Mouse (Mus musculus) limb, embryonic 13.5 days (tissue): Measurements from ENCODE around the gene Smagp. TPM values are rescaled to one million over a fixed set of nuclear protein-coding genes. Genes with fewer than 3 reads are reported as not detected.

Experiments
- ATAC-seq: fragments of 200-750 bp; cut with Nextera tagmentation; 2 replicates; pipeline ENCODE4 v1.8.0; 2017; ENCODE audit warnings: low read depth, moderate number of reproducible peaks, moderate TSS enrichment; ENCODE audit not compliant: low FRiP score
- H3K27ac ChIP-seq: fragments of 300-500 bp; sonication (generic); 2 replicates; pipeline ENCODE4 v1.5.1; 2015; ENCODE audit warnings: inconsistent platforms, mild to moderate bottlenecking, moderate library complexity
- H3K27me3 ChIP-seq: fragments of 300-500 bp; sonication (generic); 2 replicates; pipeline ENCODE4 v1.6.1; 2015; ENCODE audit warnings: mild to moderate bottlenecking, inconsistent platforms
- H3K36me3 ChIP-seq: fragments of 300-500 bp; sonication (generic); 2 replicates; pipeline ENCODE4 v1.6.1; 2015; ENCODE audit warnings: inconsistent platforms, mild to moderate bottlenecking, moderate library complexity
- H3K4me1 ChIP-seq: fragments of 300-500 bp; sonication (generic); 2 replicates; pipeline ENCODE4 v1.6.1; 2015; ENCODE audit warnings: inconsistent platforms
- H3K4me2 ChIP-seq: fragments of 300-500 bp; sonication (generic); replicated peaks from 2 replicates; pipeline ENCODE4 v1.6.1; 2015; ENCODE audit warnings: inconsistent platforms, mild to moderate bottlenecking, moderate library complexity
- H3K4me3 ChIP-seq: fragments of 300-500 bp; sonication (generic); 2 replicates; pipeline ENCODE4 v1.5.1; 2015; ENCODE audit warnings: moderate library complexity, mild to moderate bottlenecking, inconsistent platforms
- H3K9ac ChIP-seq: fragments of 300-500 bp; sonication (generic); 2 replicates; pipeline ENCODE4 v1.6.1; 2015; ENCODE audit warnings: mild to moderate bottlenecking, inconsistent platforms
- H3K9me3 ChIP-seq: fragments of 300-500 bp; sonication (generic); 2 replicates; pipeline ENCODE4 v1.6.1; 2016; ENCODE audit warnings: inconsistent platforms
- WGBS: fragments of 180-500 bp; shearing (Covaris S2); methylation state at CpG from one replicate; pipeline ENCODE4 v1.1.7; 2015; 5-methylcytosine and 5-hydroxymethylcytosine counted together
- polyA plus RNA-seq: library from polyadenylated mRNA; unstranded; fragments of >200 nt; fragmentation: Nextera tagmentation; extraction: Ambion mirVana; gene quantifications from 2 replicates; pipeline ENCODE4 v1.2.1, GENCODE M21; 2015

The Smagp gene
- polyA plus RNA-seq, 1 experiment from 2014 or later, result 8.5 TPM

DNA sequence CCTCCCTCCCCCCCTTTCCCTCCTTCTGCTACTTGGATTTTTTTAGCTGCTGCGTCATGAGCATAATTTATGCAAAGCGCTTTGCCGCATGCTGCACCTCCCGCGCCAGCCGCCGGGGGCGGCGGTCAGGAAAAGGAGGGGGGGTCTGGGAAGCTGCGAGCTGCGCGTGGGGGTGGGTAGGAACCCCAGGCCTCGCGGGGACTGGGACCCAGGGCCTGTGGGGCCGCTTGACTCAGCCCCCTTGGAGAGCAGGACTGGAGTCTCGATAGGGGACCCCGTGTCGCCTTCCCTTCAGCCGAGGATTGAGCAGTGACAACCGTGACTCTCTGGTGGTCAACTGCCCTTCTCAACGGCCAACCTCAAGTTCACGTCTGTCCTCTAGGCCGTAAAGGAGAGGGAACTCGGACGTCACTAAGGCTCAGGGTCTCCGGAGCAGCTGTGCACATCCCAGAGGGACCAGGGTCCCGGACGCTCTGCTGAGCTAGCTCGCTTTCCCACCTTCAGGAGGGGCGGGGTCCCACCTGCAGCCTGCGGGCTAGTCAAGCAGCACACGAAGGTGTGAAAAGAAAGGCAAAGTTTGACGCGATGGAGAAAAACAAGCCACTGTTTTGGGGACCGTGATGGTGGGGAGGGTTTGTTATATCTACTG lies 36.6 kb downstream of the Smagp start:
- Histone ChIP-seq H3K27me3 (peaks cover 56% of the 10 kb centered on the region), H3K9me3 (no peaks in the 10 kb centered on the region), H3K4me2 (peak overlapping the region; percentile 94), H3K27ac (no peak overlapping the region), H3K4me1 (peaks cover 23% of the 10 kb centered on the region), H3K9ac (peak overlapping the region; percentile 82), H3K4me3 (peak overlapping the region; percentile 78), H3K36me3 (no peaks in the 10 kb centered on the region)
- ATAC-seq, result peak; percentile 57
- 1% methylated on average over 31 of the region's 35 CpGs for WGBS

- Histone ChIP-seq H3K9ac (peak within 1 kb of the TSS; percentile 82), H3K36me3 (no peaks in the 10 kb centered on the region), H3K27ac (no peak within 1 kb of the TSS), H3K4me1 (peaks cover 19% of the 10 kb centered on the region), H3K9me3 (no peaks in the 10 kb centered on the region), H3K4me3 (peak within 1 kb of the TSS; percentile 78), H3K27me3 (peaks cover 49% of the 10 kb centered on the region), H3K4me2 (peak within 1 kb of the TSS; percentile 94)
- peak; percentile 68 for ATAC-seq
- WGBS, result 1% methylated on average over 71 of the region's 76 CpGs
Measured at GRCm38 (mm10) chr15:100599276-100600046, 37.3 kb downstream of the Smagp start, which contains the start of gene Pou6f1. Pou6f1 (minus strand) TSS chr15:100599984.

DNA sequence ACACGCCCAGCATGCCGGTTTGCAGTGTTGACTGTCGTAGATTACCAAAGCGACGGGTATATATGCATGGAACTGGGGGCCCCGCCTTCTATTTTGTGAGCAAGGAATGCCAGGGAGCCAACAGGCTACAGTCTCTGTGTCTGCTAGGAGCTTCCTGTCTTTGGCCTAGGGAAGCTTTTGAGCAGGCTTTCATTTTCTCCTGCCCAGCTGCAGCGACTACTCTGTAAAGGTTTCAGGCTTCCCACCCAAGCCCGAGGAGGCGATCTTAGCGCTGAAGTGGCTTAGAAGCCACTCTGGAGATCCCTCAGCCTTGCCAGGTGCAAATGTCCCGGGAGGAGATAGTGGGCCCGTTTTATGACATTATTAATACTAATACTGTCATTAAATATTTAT lies 37.9 kb downstream of the Smagp start:
- Histone ChIP-seq H3K27me3 (peaks cover 46% of the 10 kb centered on the region), H3K4me2 (peak overlapping the region; percentile 94)

GRCm38 (mm10) chr15:100598287-100598882 lies 38.4 kb downstream of the Smagp start:
- H3K36me3 ChIP-seq, result no peaks in the 10 kb centered on the region
- no peaks in the 10 kb centered on the region for H3K9me3 ChIP-seq
- no peak for ATAC-seq
- H3K4me2 ChIP-seq, result peak overlapping the region; percentile 94
- peaks cover 19% of the 10 kb centered on the region for H3K4me1 ChIP-seq
- 15% methylated on average over 9 of the region's 9 CpGs for WGBS
- peak overlapping the region; percentile 82; the same call in 1 of the 2 replicates for H3K9ac ChIP-seq
- no peak overlapping the region for H3K27ac ChIP-seq
- peak overlapping the region; percentile 78 for H3K4me3 ChIP-seq
- peaks cover 41% of the 10 kb centered on the region for H3K27me3 ChIP-seq

More for the DNA sequence above, 37.9 kb downstream of the Smagp start:
- H3K36me3 ChIP-seq, result no peaks in the 10 kb centered on the region
- no peak overlapping the region for H3K27ac ChIP-seq
- no peak for ATAC-seq
- peaks cover 19% of the 10 kb centered on the region for H3K4me1 ChIP-seq
- H3K9me3 ChIP-seq, result no peaks in the 10 kb centered on the region
- peak overlapping the region; percentile 82 for H3K9ac ChIP-seq
- under 1% methylated on average over 12 of the region's 12 CpGs for WGBS
- H3K4me3 ChIP-seq, result peak overlapping the region; percentile 78

GRCm38 (mm10) chr15:100592817-100593216 lies 43.9 kb downstream of the Smagp start:
- Histone ChIP-seq H3K36me3 (peaks cover under 1% of the 10 kb centered on the region; the same call in 1 of the 2 replicates), H3K4me1 (no peaks in the 10 kb centered on the region), H3K4me3 (no peak overlapping the region), H3K9me3 (no peaks in the 10 kb centered on the region), H3K4me2 (no peak overlapping the region), H3K27ac (no peak overlapping the region), H3K27me3 (peaks cover 5% of the 10 kb centered on the region), H3K9ac (no peak overlapping the region)
- 84% methylated on average over 6 of the region's 6 CpGs for WGBS
- ATAC-seq, result no peak

DNA sequence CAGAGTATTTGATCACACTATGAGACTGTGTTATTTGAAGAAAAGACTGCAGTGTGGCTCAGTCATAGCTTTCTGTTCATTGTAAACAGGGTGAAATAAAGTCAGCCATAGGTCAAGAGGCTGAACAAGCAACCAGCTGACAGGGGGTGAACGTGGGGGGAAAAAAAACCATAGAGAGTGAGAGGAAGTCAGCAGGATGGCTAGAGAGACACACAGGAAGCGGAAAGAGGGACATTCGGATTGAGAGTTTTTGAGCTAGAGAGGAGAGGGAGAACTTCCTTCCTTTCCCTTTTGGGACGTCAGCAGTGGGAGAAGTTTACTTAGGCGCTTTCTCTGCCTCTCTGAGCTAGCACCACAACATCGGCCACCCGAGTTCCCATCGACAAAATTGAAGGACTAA lies 46.3 kb downstream of the Smagp start:
- peaks cover 21% of the 10 kb centered on the region for H3K36me3 ChIP-seq
- no peak overlapping the region for H3K4me3 ChIP-seq
- H3K9me3 ChIP-seq, result no peaks in the 10 kb centered on the region
- no peak overlapping the region for H3K4me2 ChIP-seq
- no peak for ATAC-seq
- no peaks in the 10 kb centered on the region for H3K4me1 ChIP-seq
- no peak overlapping the region for H3K27ac ChIP-seq
- H3K27me3 ChIP-seq, result no peaks in the 10 kb centered on the region
- H3K9ac ChIP-seq, result no peak overlapping the region
- 77% methylated on average over 8 of the region's 8 CpGs for WGBS

GRCm38 (mm10) chr15:100588297-100588696 lies 48.4 kb downstream of the Smagp start:
- H3K27ac ChIP-seq, result no peak overlapping the region
- ATAC-seq, result no peak
- no peak overlapping the region for H3K4me2 ChIP-seq
- H3K9me3 ChIP-seq, result no peaks in the 10 kb centered on the region
- no peaks in the 10 kb centered on the region for H3K4me1 ChIP-seq
- H3K27me3 ChIP-seq, result no peaks in the 10 kb centered on the region
- peaks cover 22% of the 10 kb centered on the region for H3K36me3 ChIP-seq
- no peak overlapping the region for H3K9ac ChIP-seq
- whole genome bisulfite sequencing, result 80% methylated on average over 6 of the region's 6 CpGs
- H3K4me3 ChIP-seq, result no peak overlapping the region

DNA sequence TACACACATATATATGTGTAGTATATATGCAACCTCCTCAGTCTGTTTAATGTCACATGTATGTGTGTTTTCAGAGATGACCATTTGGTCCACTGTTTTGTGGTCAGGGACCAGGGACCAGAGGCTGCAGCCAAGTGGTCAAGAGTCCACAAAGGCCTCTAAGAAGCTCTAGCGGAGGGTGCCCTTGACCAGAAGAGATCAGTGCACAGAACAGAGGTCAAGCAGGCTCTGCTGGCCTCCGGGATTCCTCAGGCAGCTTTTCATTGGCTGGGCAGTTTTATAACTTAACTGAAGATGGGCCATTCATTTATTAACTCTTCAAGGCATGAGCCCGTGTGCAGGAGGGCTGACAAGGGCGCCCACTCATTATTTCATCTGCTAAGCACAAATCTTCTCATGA lies 49.6 kb downstream of the Smagp start:
- no peak overlapping the region for H3K27ac ChIP-seq
- peaks cover 22% of the 10 kb centered on the region for H3K36me3 ChIP-seq
- no peak overlapping the region for H3K4me3 ChIP-seq
- no peak for ATAC-seq
- no peak overlapping the region for H3K4me2 ChIP-seq
- H3K27me3 ChIP-seq, result no peaks in the 10 kb centered on the region
- no peak overlapping the region for H3K9ac ChIP-seq
- no peaks in the 10 kb centered on the region for H3K9me3 ChIP-seq
- 75% methylated on average over 4 of the region's 4 CpGs for WGBS
- H3K4me1 ChIP-seq, result no peaks in the 10 kb centered on the region

GRCm38 (mm10) chr15:100585931-100586330 lies 50.8 kb downstream of the Smagp start:
- H3K27me3 ChIP-seq, result no peaks in the 10 kb centered on the region

DNA sequence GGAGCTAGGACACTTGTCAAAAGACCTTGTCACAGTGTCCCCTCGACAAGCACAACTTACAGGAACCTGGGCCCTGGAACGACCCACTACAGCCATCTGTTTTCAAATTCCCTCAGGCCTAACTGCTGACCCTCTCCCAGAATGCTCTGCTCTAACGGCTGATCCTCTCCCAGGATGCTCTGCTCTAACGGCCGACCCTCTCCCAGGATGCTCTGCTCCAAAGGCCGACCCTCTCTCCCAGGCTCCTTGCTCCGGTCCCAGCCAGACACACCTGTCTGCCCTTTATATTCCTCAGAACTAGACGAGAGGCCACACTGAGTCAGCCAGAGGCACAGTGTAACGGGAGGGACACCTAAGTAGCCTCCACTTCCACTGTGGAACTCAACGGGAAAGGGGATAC lies 56.6 kb downstream of the Smagp start:
- Histone ChIP-seq H3K36me3 (peaks cover 25% of the 10 kb centered on the region), H3K9ac (no peak overlapping the region), H3K9me3 (no peaks in the 10 kb centered on the region), H3K4me1 (no peaks in the 10 kb centered on the region), H3K4me2 (no peak overlapping the region), H3K27ac (no peak overlapping the region), H3K4me3 (no peak overlapping the region), H3K27me3 (no peaks in the 10 kb centered on the region)
- no peak for ATAC-seq
- 87% methylated on average over 10 of the region's 10 CpGs for WGBS

More at GRCm38 (mm10) chr15:100585931-100586330, 50.8 kb downstream of the Smagp start:
- Histone ChIP-seq H3K9ac (no peak overlapping the region), H3K4me2 (no peak overlapping the region), H3K27ac (no peak overlapping the region), H3K9me3 (no peaks in the 10 kb centered on the region), H3K4me3 (no peak overlapping the region), H3K4me1 (no peaks in the 10 kb centered on the region), H3K36me3 (peaks cover 22% of the 10 kb centered on the region)
- WGBS, result 92% methylated on average over 16 of the region's 16 CpGs
- ATAC-seq, result no peak

DNA sequence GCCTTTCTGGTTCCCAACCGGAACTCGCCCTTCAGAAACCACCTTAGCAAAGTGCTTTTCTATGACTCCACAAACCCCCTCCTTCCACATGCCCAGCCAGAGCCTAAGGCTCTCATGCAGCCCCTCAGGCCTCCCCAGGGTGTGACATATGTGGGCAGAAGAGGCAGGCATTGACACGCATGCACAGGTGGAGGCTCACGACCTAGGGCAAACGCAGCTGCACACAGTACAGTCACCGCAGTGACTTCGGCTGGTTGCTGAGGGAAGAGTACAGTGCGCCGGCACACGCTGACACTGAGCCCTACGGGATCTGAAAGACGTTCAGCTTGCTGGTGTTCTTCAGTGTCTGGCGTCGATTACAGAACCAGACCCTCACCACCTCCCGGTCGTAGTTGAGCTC lies 58.8 kb downstream of the Smagp start:
- Histone ChIP-seq H3K4me1 (peaks cover 18% of the 10 kb centered on the region), H3K27me3 (no peaks in the 10 kb centered on the region), H3K9ac (no peak overlapping the region), H3K36me3 (peaks cover 25% of the 10 kb centered on the region), H3K9me3 (no peaks in the 10 kb centered on the region), H3K4me3 (no peak overlapping the region), H3K4me2 (no peak overlapping the region), H3K27ac (no peak overlapping the region)
- 83% methylated on average over 16 of the region's 16 CpGs for WGBS
- no peak for ATAC-seq

DNA sequence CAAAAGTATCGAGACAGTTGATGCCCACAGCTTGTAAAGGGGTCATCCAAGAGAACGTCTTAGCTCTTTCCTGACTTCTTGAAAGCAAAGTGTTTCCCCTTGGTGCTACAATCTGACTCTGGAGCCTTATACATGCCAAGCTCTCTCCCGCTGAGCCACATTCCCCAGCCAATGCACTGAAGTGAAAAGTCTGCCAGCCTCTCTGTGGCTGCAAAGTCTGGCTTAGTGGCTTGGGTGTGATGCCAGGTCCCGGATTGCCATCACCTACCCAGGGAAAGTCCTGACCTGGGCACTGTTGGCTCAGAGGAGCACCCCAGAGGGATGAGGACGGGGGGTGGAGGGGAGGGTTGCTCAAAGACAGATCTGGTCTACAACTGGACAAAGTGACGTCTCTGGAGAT lies 59.9 kb downstream of the Smagp start:
- 83% methylated on average over 6 of the region's 6 CpGs for WGBS
- Histone ChIP-seq H3K27ac (no peak overlapping the region), H3K27me3 (no peaks in the 10 kb centered on the region), H3K4me3 (no peak overlapping the region), H3K9ac (no peak overlapping the region), H3K9me3 (no peaks in the 10 kb centered on the region), H3K36me3 (peaks cover 25% of the 10 kb centered on the region), H3K4me2 (no peak overlapping the region), H3K4me1 (peaks cover 18% of the 10 kb centered on the region)
- ATAC-seq, result no peak
